Mouse (Mus musculus) left cerebral cortex, postnatal 25 days (tissue): Measurements from ENCODE around the gene Scn1b. TPM values are rescaled to one million over a fixed set of nuclear protein-coding genes. Genes with fewer than 3 reads are reported as not detected.

Source experiments
- DNase-seq, 2 experiments: peaks; one replicate each; pipeline ENCODE4 v3.0.0; 2022; ENCODE audit warnings: low spot score in 2 of 2, mixed read lengths in 1 of 2
- intact Hi-C: fragments of 180-260 bp; cut with DNase I; formaldehyde crosslinking; loops from one replicate; pipeline ENCODE4 v1.15.1; 2025
- total RNA-seq, 2 experiments: library from RNA; stranded (reverse); gene quantifications; 2 replicates each; pipeline ENCODE4 v1.2.3; 2021

Gene Scn1b
- total RNA-seq, 2 experiments from 2014 or later = 616 to 649 TPM

DNA sequence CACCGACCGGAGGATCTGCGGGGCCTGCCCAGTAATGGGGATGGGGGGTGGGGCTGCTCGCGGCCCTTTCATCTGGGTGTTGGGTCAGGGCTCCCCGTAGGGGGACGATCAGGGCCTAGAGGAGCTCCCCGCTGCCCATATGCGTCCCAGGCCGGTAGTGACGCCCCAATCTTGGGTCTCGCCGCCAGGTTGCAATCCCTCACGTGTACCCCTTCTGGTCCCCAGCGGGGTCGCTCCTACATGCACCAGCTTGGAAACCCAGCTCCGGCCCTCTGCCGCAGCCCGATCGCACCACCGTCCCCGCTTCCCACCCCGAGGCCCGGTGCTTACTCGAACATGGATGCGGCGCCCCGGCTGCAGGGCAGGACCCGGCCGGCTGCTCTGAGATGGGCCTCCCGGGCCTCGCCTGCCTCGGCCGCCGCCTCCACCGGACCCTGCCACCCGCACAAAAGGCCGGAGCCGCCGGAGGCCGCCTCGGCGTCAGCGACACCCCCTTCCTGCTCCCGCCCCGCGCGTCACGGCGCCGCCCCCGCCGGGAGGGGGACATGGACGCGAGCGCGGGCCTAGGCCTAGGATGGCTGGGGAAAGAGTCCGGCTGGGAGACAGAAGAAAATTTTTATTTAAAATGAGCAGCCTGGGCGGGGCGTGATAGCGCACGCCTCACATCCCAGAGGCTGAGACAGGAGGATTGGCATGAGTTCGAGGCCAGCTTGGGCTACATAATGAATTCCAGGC is 23.9 kb upstream of the Scn1b start:
- DNase-seq = peak; percentile 90
- intact Hi-C loops = loop anchor here (1.0 kb wide), 1 partner anchor 23 kb away; the partner anchor contains the start of gene Scn1b

DNA sequence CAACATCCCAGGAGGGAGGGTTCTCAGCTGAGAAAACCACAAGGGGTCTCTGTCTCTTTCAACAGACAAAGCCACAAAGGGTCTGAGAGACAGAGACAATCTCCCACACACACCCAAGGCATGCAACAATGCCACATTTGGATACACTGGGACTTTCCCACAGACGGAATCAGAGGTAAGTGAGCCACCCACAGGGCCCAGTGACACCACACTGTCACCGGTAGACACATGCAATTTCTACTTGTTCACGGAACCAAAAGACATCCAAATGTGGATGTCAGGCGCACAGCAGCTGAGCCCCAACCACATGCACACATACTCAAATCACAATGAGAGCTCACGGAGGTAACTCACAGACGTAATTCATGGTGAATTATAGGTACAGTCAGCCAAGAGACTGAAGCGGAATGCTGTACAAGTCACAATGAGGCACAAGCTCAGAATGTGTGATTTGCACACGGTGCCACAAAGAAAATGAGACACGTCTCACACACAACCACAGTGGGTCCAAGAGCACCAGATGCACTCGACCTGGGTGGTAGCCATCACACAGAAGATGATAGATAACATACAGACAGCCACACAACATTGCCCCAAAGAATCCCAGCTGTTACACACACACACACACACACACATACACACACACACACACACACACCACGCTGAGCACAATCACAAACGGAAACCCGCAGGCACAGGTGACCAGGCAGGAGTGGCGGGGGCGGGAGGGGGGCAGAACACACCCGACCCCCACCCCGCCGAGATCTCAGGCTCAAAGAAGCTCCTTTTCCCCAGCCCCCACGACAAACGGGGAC is 23.2 kb upstream of the Scn1b start:
- DNase-seq = peak in 1 of 2 experiments; percentile 61

DNA sequence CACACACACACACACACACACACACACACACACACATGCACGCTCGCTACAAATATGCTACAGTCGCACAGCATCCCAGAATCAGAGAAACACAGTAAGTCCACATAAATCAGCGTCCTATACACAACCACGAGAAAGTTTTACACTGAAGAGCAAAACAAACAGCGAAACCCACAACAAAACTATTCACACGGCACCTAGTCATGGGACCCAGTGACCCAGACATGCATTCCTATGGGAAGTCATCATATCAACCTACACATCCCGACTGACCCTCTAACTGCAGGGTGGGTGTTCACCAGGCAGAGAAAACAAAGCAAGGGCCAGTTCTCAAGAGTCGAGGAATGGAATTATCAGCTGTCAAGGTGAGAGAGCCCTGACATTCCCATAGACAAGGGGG is 22.5 kb upstream of the Scn1b start:
- no peak for DNase-seq
- intact Hi-C loops = no loop called here

More for the DNA sequence above, 23.2 kb upstream of the Scn1b start:
- intact Hi-C loops = no loop called here

DNA sequence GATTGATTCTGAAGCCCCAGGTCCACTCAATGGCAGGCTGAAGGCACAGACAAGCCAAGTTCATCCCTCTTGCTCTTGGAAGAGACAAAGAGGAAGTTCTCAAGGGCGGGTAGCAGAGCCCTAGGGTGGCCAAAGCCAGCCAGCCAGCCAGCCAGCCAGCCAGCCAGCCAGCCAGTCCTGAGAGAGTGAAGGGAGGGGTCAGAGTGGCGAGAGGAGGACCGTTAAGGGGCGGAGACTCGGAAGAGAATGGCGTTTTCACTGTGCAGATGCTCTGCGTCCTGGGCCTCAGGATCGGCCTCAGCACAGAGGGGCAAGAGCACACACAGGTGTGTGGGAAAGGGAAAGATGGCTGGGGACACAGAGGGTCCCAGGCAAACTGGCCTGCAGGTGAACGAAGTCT is 22.0 kb upstream of the Scn1b start:
- intact Hi-C loops = no loop called here
- DNase-seq = peak in 1 of 2 experiments; percentile 46

DNA sequence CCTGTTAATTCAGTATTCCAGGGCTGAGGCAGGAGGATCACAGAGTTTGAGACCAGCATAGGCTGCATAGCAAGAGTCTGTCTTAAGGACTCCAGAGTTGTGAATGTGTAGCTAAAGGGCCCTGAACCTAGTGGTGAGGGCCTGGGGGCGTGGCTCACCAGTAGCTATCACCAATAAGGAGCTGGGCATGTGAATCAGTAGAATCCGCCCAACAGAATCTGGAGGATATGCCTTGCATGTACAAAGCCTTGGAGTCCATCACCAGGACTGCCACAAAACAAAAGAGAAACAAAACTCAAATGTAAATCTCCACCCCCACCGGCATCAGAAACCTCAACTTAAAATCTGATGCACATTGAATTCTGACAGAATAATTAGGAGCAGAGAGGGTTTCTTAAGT is 21.3 kb upstream of the Scn1b start:
- intact Hi-C loops = no loop called here
- no peak for DNase-seq

DNA sequence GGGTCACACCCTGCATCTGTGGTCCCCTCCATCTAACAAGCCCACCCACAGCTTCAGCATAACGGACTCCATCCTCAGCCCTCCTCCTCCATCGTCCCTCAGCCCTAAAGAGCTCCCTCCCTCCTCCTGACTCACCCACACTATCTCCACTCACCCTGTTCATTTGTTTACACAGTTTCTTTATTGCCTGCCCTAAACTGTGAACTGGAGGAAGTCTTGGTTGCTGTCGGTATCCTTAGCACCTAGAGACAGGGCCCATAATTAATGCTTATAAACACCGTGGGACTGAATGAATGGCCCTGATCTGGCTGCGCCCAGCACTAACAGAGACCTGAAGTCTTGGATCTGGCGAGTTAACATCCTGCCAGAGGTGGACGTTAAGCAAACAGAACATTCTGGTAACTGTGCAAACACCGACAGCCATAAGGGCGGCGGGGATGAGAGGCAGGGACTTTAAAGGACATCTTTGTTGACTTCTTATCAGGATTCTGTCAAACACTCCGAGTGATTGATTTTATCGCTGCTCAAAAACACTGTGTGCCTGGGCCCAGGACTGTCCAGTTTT is 18.9 kb upstream of the Scn1b start:
- no peak for DNase-seq
- intact Hi-C loops = no loop called here

DNA sequence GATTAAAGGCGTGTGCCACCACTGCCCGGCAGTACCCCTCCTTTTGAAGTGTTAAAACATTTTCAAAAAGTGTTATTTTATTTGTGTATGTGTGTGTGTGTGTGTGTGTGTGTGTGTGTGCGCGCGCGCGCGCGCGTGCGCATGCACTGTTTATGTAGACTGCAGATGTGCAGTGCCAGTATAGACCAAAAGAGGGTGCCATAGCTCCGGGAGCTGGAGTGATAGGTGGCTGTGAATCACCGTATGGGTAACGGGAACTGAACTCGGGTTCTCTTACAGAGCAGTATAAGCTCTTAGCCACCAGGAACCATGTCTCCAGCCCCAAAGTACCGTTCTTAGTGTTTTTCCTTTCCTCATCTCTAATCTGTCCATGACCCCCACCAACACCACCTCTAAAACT is 18.1 kb upstream of the Scn1b start:
- intact Hi-C loops = no loop called here

DNA sequence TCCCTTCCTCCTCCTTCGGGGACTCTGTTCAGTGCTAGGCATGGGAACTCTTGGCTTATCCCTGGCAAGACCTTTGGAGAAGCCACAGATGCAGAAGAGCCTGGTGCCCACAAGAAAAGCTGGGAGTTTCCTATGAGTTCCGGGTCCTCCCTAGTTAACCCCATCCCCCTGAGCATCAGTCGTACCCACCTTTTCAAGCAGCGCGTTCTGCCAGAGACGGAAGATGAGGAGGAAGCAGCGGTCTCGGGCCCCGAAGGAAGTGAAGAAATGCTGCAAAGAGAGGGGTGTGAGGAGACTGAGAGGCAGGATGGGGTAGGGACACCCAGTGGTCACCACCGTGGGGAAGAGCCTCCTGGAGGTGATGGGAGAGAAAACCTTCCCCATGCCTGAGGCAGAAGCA is 14.1 kb upstream of the Scn1b start:
- intact Hi-C loops = no loop called here
- DNase-seq = no peak

More for the DNA sequence above, 18.1 kb upstream of the Scn1b start:
- no peak for DNase-seq

DNA sequence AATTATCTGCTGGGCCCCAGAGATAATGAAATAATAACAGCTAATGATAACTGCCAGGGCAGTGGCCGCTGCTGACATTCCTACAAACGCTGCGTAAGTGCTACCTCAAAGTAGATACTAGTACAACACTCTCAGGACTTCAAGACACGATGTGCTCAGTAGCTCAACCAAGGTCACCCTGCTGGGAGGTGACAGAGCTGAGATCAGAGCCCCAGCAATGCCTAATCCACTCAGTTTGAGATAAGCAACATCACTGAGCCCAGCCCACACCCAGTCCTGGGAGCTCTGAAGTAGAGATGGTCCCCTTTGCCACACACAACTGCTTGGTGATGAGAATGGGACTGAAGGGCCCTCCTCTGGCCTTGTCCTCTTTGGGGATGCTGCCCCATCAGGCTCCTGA is 13.5 kb upstream of the Scn1b start:
- intact Hi-C loops = no loop called here
- DNase-seq = no peak

DNA sequence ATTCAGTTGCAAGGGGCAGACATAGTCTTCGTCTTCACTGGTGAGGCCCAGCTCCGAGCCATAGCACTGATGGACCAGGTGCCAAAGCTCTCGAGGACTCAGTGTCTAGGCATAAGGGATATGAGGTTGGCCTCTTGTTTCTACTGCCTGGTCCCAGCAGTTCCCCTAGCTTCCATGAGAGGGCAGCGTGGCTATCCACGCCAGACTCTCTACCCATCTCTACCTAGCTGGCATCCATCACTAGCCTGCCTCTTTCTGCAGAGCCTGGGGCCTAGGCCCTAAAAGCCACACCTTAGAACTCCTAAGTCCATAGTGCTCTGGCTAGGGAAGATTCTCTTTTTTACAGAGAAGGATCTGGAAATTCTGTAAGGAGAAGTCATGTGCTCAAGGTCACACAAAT is 13.0 kb upstream of the Scn1b start:
- DNase-seq = peak; percentile 66 to 81
- intact Hi-C loops = loop anchor here (2.0 kb wide), 1 partner anchor 37 kb away; no protein-coding TSS in a partner anchor

DNA sequence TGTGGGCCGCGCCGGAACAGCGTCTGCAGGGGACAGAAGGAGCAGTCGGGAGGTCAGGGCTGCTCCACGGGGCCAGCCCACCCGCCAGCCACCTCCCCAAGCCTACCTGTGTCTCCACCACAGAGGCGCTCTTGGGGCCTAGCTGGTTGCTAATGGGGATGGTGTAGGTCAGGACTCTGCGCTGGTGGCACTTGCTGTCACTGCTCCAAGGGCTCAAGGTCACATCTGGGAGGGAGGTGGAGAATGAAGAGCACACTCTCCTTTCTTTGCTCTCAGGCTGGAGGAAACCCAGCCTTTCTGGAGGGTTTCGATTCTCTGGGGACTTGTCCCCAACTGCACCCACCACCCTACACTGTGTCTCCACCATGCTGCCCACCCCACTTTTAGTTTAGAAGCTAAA is 8.9 kb upstream of the Scn1b start:
- intact Hi-C loops = no loop called here
- DNase-seq = no peak

DNA sequence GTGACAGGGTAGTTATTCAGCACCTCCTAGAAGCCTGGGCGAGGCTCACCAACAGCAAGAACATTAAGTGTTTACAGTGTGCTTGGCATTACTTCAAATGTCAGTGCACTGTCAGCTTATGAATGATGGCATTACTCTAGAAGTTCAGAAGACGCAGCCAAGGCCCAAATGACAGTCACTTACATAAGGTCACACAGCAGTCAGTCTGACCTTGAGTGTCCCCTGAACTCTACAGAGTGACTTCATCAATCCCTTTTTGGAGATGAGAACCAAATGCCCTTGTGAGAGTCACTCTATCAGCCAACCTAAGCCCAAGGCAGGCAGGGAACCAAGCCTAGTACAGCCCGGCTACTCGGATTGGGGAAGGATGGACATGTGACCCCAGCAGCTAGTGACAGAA is 5.1 kb upstream of the Scn1b start:
- no peak for DNase-seq
- intact Hi-C loops = no loop called here

DNA sequence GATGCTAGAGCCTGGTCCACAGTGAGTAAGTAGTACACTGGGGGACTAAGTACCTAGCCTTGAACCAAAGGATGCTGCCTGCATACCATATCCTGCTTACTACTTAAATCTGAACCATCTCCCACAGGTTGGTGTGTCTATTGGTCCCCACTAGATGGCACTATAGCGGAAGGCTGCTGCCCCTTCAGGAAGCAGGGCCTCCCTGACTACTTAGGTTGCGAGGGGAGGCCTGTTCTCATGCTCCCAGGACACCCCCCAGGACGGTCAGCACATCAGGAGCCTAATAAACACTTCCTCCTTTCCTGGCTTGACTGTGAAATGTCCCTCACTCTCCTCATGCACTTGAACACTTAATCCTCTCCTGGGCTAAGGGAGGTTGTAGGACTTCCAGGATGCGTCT is 4.0 kb upstream of the Scn1b start:
- intact Hi-C loops = no loop called here

DNA sequence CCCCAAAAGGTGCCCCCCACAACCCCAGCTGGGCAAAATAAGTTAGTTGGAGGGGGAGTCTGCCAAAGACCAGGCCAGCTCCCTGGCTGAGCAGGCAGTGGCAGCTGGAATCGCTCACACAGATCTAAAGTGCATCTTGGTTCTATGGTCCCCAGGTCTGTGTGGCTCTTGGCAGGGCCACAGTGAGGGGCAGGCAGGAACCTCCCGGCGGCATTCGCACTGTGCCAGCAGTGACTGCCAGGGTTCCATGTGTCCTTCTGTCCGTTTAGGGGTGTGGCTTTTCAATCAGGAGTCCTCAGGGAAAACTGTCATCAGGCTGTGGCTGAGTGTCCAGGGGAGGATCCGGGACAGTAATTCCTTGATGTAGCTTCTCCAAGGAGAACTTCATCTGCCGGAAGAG is 3.4 kb upstream of the Scn1b start:
- intact Hi-C loops = no loop called here

More for the DNA sequence above, 4.0 kb upstream of the Scn1b start:
- DNase-seq = peak; percentile 64 to 73

DNA sequence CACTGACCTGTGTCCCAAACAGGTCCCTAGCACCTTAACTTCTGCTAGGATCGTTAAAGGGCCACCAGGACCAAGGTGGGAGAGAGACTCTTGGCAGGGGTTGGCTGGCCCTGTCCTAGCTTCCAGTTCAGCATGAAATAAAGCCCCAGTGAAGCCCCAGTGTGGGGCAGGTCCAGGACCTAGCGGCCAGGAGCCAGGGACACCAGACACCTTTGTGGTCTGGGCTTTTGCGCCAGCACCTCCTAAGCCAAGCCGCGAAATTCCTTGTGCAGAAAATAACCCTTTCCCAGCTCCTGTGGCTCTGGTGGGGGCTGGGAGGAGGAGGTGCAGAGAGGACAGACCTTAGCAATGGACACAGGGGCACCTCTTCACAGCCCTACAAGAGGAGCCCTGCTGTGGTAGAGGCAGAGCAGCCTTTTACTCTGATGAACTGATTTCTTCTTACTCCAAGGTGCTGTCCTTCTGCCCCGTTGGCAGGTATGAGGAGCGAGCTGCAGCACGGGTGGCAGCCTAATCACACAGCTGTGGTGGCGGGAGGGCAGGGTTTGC is 1.4 kb upstream of the Scn1b start:
- no peak for DNase-seq
- intact Hi-C loops = no loop called here

More for the DNA sequence above, 3.4 kb upstream of the Scn1b start:
- no peak for DNase-seq

DNA sequence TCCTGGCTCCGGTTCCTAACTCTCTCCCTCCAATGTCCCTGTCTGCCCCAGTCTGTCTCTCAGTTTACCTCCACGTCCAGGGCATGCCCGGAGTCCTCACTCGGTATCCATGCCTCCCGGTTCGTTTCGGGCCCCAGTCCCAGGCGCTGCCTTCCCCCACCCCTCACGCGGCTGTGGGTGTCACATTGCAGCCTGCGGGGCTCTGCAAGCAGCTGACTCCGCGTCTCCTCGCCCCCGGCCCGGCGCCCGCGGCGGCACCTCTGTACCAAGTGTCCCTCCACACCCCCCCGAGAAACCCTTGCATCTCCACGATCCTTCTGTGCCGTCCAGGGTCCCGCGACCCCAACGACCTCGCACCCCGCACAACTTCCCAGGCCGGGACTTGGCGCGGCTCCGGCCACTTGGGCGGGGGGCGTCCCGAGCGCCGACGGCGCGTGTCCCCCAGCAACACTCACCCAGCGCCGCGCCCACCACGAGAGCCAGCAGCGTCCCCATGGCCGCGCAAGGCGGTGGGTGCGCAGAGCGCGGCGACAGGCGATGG is 522 bp downstream of the Scn1b start:
- DNase-seq = peak in 1 of 2 experiments; percentile 63
- intact Hi-C loops = no loop called here

DNA sequence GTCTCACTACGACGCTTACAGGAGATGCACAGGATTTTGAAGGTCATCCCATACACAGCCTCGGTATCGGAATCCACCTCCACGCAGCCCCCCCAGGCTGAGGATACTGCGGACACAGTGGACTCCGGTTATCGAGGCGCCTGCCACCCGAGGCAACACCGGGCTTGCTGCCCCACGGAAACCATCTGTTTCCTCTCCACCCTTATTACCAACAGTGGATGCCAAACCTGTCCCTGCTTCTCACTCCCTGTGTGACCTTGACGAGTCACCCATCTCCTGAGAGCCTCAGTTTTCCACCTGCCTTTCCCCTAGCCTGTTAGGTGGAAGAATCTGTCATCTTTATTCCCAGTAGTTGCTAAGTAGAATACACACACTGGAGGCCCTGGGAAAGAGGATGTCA is 1.7 kb downstream of the Scn1b start:
- DNase-seq = no peak
- intact Hi-C loops = no loop called here

DNA sequence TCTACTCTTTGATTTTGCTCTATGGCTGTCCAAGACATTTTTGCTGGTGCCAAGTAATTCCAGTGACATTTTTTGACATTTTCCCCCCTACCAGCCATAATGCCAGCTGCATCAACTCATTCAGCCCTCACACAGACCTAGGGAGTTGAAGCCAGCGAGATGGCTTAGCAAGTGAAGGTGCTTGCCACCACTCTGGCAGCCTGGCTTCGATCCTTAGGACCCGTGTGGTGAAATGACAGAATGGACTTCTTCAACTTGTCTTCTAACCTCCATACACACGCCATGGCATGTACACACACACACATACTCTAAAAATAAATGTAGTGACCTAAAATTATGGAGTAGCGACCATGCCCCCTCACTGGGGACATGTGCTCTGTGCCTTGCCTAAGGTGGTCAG is 2.4 kb downstream of the Scn1b start:
- DNase-seq = no peak
- intact Hi-C loops = no loop called here

DNA sequence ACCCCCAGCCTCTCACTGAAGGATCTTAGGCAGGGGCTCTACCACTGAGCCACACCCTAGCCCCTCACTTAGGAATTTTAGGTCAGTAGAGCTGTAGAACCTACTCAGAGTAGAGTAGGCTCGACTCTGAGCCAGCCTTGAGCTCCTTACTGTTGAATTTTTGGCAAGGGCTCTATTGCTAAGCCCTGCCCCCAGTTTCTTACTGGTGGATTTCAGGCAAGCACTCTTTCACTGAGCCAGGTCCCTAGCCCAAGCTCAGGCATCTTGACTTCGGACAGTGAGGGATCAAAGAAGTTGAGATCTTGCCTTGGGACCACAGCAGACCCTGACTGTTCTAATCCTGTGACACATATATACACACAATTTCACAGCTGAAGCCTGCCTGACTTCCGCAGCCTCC is 3.1 kb downstream of the Scn1b start:
- intact Hi-C loops = loop anchor here (1.0 kb wide), 1 partner anchor 18 kb away; no protein-coding TSS in a partner anchor
- DNase-seq = no peak
